Mouse (Mus musculus): ENCODE measurements at regions not wholly inside any gene's neighbourhood (a gene's known extent, or its start where the extent isn't known, plus 50 kb on each side); places are given as distances from the start of the nearest gene placed in this dataset.

DNA sequence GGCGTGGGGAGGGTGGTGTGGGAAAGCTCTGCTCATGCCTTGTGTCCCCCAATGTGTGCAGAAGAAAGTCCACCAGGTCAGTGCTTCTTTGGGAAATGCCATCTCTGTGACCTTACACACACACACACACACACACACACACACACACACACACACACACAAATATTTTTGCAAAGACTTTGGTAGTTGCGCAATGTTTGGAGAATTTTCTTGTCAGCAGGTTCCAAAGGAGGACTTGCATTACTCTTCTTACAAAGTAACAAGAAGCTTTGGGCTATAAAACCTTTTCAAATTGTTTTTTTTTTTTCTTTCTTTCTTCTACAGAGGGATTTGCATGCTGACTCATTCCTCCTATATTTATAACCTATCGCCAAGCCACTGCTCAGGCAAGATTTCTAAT is 59.1 kb upstream of the Npvf start:
- no peak for DNase-seq (ENCODE audit: extremely low read depth, insufficient read length, low spot score)

DNA sequence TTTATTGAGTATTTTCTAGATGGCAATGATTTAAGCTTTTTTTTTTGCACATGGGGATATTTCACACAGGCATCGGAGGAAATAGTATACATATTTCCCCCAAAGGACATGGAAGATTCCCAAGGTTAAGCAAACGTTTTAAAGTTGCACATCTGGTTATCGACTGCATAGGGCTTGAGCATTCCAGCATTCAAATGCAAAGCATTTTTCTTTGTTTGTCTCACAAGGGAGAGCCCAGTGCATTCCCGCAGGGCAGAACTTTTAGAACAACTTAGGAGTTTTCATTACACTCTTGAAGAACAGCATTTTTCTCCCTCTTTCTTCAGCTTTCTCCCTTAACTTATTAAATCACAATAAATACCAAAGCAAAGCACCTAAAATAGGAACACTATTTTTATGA is 64.4 kb upstream of the Npvf start:
- no peak for DNase-seq (ENCODE audit: extremely low read depth, insufficient read length, low spot score)

DNA sequence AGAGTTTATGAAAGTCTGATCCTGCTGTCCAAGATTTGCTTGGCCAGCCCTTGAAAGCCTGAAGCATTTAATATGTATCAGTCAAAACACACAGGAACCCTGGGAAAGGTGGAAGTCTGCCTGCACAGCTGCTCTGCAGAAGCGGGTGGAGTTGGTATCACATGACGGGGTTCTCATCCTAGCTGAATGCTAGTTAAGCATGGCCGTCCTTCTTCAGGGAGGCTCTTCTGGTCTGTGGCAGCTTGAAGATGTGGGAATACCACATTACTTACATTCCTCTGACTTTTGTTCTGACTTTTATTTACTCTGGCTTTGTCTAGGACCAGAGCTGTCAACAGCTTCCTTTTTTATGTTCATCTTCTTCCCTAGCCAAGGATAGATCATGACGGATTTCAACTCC is 66.1 kb upstream of the Npvf start:
- DNase-seq (ENCODE audit: extremely low read depth, insufficient read length, low spot score) = no peak

DNA sequence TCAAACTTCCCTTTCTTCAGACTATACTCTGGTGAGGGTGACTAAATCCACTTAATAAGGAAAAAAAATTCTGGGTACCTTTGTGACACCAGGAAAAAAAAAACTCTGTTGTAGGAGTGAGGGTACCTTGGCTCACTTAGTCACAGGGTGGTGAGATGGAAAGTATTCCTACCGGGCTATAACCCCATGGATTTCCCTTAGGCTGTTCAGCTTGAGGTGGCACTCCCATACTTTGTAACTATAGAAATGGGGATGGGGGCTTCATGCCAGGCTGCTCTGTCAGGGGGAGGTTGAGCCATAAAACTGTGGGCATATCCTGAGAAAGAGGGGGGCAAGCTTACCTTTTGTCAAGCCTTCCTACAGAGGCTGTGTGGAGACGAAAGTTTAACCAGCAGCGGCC is 71.4 kb upstream of the Npvf start:
- no peak for DNase-seq (ENCODE audit: extremely low read depth, insufficient read length, low spot score)

DNA sequence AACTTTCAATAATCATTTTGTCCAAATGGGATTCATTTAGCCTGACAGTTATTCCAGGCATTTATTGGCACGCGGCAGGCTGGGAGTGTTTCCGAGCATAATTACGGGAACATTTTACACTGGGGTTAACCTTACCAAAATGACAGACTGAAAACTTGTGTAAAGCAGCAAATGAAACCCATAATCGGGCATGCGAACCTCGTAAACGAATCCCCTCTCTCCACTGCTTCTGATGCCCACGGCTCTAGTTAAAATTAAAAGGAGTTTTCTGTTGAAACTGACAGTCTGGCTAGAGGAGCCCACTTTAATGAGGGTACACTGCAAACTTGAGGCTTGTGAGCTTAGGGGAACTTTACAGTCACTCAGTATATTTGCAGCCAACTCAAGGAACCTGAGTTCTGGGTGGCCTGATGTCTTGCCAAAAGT is 71.9 kb upstream of the Npvf start:
- no peak for DNase-seq (ENCODE audit: extremely low read depth, insufficient read length, low spot score)

DNA sequence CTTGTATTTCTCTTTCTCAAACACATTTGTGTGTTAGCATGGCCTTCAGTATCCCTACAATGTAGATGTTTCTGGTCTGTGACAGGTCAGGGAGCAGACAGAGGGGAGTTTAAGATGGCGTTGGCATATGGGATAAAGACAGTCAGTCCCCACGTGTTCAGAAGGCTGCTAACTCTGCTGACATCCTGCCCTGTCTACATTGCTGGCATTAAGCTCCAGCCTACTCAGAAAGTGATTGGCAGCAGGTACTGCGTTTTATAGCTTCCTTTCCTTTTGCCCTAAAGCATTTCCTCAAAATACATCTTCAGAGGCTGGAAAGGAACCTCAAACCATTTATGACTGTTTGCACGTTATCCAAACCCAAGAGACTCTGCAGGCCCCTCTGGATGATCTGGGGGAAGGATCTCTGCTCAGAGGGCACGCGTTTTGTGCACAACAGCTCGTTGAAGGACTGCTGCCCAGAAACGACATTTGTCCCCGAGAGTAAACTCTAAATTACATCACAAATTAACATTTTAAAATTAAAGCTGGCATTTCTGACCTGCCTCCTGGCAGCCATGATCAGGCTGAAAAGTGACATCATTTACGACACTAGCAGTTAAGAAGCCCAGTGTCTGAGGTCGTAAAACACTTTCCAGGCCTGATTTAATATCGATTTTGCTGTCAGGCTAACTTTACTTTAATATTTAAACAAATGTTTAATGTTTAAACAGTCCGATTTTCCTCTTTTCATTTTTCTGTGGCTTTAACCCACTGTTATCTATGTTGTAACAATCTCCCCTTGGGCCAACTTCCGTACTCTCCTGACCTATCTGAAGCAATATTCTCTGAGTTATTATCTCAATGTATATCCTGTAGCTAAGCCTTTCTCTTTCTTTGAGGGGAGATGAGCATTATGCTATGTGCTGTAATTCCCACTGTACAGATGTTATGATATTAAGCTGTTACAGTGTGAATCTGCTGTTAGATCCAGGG is 76.8 kb upstream of the Npvf start:
- DNase-seq (ENCODE audit: extremely low read depth, insufficient read length, low spot score) = no peak

DNA sequence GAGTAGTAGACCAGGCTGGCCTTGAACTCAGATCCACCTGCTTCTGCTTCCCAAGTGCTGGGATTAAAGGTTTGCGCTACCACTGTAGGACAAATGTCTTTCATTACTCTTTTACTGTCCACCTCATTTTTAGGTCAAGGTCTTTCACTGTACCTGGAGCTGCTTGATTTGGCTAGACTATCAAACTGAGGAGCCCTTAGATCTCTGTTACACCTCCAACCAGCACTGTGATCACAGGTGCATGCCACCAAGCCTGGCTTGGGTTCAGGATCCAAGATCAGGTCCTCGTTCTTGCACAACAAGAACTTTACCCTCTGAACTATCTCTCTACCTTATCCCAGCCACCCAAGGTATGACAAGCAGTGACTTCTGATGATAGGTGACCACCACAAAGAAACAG is 80.5 kb upstream of the Npvf start:
- DNase-seq (ENCODE audit: extremely low read depth, insufficient read length, low spot score) = no peak

DNA sequence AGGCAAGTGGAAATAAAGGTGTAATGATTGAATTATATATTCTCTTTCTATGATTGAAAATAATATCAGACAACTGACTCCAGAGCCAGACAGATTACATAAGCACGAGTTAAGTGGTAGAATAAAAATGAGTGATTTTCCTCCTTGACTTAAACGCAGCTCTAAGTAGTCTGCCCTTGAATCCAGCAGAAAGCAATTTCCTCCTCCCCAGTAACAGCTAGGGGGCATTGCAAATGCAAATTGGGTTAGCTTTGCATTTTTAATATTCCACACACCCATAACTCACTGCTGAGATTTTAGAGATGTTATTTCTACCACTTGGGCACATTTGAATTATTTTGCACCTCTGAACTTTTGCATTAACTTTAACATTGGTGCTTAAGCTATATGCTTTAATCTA is 81.6 kb upstream of the Npvf start:
- DNase-seq (ENCODE audit: extremely low read depth, insufficient read length, low spot score) = no peak

DNA sequence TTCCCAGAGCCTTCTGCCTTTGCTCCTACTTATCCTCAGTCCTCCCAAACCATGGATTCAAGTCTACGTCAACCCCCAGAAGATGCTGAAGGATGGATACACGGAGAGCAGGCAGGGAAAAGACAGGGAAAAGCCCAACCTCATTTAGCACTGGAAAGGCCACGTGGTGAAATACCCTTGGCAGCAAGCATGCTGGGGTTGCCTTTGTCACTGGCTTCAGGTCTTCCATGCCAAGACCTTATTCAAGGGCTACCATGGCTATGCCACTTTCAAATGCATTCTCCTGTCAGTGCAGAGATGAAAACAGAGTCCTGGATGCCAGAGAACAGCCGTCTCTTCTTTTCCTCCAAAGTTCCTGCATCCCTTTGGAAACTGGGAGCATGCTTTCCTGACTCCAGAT is 87.8 kb upstream of the Npvf start:
- DNase-seq (ENCODE audit: extremely low read depth, insufficient read length, low spot score) = no peak

DNA sequence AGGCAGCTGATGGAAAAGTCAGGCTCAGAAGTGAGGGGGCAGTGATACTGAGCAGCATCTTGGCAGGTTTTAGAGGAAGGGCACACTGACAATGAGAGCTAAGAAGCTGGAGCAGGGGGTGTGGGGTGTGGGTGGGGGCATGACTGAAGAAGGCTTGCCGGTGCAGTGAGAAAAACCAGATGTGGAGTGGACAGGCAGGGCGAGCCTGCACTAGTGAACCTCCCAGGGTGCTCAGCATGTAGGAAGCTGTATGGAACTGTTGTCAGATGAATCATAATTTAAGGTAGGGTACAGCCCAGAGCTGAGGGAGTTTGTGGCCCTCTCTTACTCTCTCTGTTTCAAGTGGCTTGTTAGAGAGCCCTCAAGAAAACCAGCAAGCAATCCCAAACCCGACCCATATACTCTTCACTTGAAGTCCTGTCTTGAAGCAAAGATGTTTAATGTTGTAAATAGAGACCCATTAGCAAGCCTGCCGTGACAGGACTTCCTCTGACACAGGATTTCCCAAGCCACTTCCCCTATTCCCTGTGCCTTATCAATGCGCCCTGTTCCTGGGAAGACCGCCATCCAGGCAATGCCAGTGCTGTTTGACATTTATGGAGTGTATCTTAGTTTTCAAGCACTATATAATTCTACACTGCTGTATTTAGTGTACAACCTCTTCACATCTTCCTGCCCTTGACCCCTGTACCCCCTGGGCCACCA is 90.4 kb upstream of the Npvf start:
- no peak for DNase-seq (ENCODE audit: extremely low read depth, insufficient read length, low spot score)

DNA sequence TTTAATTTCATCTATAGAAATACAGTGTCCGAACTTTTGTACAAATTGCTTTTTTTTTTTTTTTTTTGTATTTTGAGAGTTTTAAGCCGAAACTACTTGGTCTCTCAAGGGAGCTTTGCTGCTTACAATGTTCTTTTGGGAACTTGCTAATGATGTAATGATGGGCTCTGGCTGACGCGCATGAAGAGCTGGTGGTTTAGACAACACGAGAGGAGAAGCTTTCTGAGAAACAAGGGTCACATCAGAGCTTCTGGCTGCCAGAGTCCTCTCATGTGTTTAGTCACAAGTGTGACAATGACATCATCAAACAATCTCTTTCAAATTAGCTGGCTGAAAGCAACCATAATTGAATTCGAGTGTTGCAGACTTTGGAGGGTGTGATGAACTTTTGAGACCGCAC is 98.9 kb upstream of the Npvf start:
- DNase-seq (ENCODE audit: extremely low read depth, insufficient read length, low spot score) = no peak

DNA sequence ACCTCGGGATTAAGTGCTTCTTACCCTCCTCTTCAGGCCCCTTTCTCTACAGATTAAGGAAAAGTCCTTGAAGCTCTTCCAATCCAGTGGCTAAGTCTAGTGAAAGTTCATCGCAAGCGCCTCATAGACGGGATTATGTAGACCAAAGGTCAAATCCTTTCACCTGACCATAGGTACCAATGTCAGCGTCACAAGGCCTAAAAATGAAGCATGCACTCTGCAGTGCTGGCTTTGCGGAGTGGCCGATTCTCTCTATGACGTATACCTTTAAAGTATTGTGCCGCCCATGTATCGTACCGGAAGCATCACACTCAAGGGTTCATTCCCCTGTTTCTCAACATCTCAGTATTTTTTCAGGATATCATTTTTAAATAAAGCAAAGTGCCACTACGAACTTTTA is 100.5 kb upstream of the Npvf start:
- no peak for DNase-seq (ENCODE audit: extremely low read depth, insufficient read length, low spot score)

DNA sequence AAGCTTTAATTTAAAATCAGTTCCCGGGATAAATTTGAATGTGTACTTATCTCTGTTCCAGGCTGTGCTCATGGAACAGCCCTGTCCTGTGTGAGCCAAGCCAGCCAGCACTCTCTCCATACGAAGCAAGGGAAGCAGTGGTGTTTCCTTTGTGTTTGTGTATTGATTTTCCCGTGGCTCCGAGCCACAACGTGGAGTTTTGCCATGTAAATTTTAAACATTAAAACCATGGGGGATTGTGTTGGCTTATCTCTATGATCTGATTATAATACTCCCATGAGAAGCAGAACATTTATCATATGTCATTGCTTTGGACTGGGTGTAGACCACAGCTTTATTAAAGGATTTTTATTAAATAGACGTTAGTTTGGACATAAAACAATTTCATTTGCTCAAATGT is 106.1 kb upstream of the Npvf start:
- DNase-seq (ENCODE audit: extremely low read depth, insufficient read length, low spot score) = no peak

DNA sequence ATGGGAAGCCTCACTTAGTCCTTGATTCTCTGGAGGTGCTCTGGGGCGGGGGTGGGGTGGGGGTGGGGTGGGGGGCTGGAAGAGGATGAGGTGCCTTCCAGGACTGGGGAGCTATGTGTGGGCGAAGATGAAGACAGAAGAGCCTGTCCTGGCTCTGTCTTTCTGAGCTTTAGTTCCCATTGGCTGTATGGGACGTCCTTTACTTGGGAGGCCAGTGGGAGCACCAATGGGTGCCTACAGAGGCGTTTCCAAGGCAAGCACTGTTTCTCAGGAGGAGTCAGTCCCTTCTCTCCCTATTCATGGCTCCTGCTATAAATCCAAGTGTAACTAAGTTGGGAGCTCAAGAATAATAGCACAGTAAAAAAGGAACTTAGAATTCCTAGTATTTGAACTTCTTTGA is 108.9 kb upstream of the Npvf start:
- DNase-seq (ENCODE audit: extremely low read depth, insufficient read length, low spot score) = peak; percentile 29

DNA sequence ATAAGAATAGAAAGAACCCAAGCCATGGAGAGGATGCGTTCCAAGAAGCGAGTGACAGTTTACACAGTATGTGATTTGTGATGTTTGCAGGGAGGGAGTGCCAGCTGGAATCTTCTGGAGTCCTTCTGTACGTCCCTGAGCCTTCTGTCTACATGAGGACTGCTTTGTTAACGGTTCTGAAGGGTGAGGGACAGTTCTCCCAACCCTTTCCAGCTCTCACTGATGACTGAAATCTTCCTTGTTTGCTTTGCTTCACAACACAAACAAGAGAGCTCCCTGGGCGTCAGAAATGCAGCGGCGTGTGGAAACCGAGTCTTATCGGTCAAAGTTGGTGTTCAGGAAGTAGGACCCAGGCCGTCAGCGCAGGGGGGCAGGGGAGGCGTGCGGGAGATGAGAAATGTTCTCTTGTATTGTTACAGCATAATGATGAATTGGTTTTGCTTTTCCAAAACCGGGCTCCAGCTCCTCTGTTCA is 112.2 kb upstream of the Npvf start:
- no peak for DNase-seq (ENCODE audit: extremely low read depth, insufficient read length, low spot score)

DNA sequence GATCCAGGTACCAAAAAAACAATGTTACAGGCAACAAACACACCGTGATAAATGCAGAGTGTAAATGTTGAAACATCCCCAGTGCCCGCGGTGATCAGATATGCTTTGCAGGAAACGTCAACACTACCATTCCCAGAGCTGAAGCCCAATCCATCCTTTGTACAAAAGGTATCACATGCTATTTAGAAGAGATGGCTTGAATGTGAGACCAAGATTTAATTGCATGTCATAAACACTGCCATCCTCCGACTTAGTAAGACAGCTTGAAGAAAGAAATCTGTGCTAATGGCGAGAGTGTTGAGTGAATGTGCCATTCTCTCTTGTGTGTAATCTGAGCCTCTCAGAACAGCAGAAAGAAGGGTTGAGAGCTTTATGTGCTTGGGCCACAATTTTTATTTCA is 112.9 kb upstream of the Npvf start:
- no peak for DNase-seq (ENCODE audit: extremely low read depth, insufficient read length, low spot score)

DNA sequence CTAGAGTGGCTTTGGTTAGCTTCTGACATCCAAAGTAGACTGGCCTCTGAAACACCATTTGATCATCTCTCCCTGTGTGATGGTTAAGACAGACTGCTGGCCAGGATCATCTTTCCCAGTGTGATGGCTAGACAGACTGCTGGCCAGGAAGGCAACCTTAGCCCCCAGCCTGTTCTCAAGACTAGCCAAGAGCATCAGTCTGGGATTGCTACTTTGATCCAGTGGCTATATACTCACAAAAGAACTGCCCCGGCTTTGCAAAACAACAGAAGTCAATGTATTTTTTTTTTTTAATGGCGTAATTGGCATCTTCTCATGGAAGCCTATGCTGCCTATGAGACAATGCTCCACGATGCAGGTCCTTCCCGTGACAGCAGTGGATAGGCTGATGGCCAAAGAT is 113.6 kb upstream of the Npvf start:
- DNase-seq (ENCODE audit: extremely low read depth, insufficient read length, low spot score) = no peak

DNA sequence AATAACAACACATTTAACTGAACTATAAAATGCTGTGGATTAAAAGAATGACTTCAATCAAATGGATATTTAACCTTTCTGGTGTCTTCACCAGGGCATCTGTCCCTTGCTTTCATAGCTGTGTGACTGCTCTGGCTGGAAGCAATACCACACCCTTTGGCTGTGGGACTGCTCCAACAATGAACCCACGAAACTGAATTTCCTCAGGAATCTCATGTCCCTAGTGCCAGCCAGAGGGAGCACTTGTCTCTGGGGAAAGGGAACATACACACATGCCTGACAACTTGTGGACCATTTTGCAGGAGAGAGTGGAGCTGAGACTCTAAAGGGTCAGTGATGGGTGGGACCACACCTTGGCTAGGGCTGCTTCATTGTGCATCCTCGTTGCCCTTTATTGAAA is 114.9 kb upstream of the Npvf start:
- no peak for DNase-seq (ENCODE audit: extremely low read depth, insufficient read length, low spot score)

DNA sequence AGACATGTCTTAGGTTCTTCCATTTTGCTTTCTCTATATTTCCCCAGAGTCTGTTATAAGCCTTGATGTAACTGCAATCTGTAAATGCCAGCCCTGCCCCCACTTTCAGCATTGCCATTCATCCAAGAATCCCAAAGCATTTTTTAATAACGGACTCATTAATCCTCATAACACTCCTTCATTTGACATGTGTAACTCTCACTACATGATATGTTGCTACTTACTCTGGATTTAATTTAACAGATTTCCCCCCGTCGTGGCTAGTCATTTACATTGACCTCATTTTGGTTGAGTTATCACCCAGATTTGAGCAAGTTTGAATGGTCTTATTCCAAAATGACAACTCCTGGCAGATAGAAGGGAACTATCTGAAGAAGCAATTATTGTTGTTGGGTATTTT is 116.2 kb upstream of the Npvf start:
- DNase-seq (ENCODE audit: extremely low read depth, insufficient read length, low spot score) = no peak

DNA sequence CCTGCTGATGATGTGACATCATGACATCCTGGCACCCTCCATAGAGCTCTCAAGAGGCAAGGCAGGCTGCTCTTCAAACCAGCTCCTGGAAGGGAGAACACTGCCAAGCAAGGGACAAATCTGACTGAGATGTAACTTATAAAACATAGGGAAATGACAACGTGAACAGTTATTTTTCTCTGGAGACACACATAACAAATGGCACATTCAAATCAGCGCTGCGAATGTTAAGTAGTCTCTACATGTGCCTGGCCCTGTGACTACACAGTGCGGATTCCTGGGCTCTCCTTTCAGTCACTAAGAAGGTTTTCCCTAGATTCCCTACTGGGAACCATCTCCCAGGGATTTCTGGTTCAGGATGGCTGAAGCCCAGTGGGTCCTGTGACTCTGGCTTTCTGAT is 121.4 kb upstream of the Npvf start:
- no peak for DNase-seq (ENCODE audit: extremely low read depth, insufficient read length, low spot score)

DNA sequence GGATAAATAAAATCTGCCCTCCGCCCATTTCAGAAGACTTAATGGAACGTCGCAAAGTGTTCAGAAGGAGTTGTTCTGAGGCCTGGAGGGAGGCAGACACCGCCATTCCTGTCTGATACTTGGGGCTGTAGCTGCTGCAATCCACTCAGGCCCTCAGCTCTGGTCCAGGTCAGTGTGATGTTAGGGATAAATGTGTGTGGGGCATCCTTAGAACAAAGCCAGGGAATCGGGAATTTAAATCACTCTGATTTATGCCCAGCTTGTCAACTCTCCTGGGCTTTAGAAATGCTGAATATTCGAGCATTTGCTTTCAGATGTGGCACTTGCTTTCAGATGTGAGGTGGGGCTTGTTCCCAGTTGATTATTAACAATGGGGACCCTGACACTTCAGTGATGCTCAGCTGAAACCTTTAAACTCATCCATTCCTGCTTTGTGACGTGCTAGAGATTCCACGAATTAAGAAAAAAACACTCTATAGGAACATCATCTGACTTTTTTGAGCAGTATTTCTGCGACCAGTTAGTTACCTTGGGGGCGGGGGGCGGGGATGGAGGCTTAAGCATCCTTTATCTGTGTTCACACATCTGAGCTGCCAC is 122.1 kb upstream of the Npvf start:
- no peak for DNase-seq (ENCODE audit: extremely low read depth, insufficient read length, low spot score)
